Mouse (Mus musculus) olfactory bulb, adult 2 months (tissue): ENCODE data around the gene Phf5a. TPM values are rescaled to one million over a fixed set of nuclear protein-coding genes. Genes with fewer than 3 reads are reported as not detected.

Experiments used
- H3K27ac ChIP-seq: fragments of 200-500 bp; 2 replicates; pipeline ENCODE4 v1.5.1; 2012; ENCODE audit warnings: low read depth, low read length; ENCODE audit not compliant: insufficient read depth
- H3K4me1 ChIP-seq: fragments of 200-500 bp; 2 replicates; pipeline ENCODE4 v1.6.1; 2012; ENCODE audit warnings: low read length; ENCODE audit not compliant: control insufficient read depth, insufficient read depth
- H3K4me3 ChIP-seq: fragments of 200-500 bp; 2 replicates; pipeline ENCODE4 v1.5.1; 2012; ENCODE audit warnings: mild to moderate bottlenecking, low read depth, low read length, moderate library complexity; ENCODE audit not compliant: insufficient read depth
- CTCF ChIP-seq: fragments of 200-500 bp; IDR thresholded peaks from 2 replicates; pipeline ENCODE4 v1.5.1; 2012; ENCODE audit warnings: low read depth, mild to moderate bottlenecking, low read length, moderate library complexity; ENCODE audit not compliant: insufficient read depth
- POLR2A ChIP-seq: fragments of 200-500 bp; IDR thresholded peaks from 2 replicates; pipeline ENCODE4 v1.6.1; 2012; ENCODE audit warnings: mild to moderate bottlenecking, low read depth, low read length, moderate library complexity; ENCODE audit not compliant: insufficient read depth
- WGBS: fragments of 180-500 bp; shearing (Covaris S2); methylation state at CpG from one replicate; pipeline ENCODE4 v1.1.7; 2018; 5-methylcytosine and 5-hydroxymethylcytosine counted together
- polyA plus RNA-seq: library from polyadenylated mRNA; stranded (reverse); fragments of >200 nt; gene quantifications from 2 replicates; pipeline ENCODE4 v1.2.4, GENCODE M21; 2012; ENCODE audit warnings: low replicate concordance; ENCODE audit not compliant: missing spikeins, insufficient read depth, insufficient read length

The Phf5a gene
- polyA plus RNA-seq, 1 experiment: not detected

- no peak for TF ChIP-seq CTCF
- no peak for TF ChIP-seq POLR2A
- no peak overlapping the region for H3K27ac ChIP-seq
Measured at GRCm38 (mm10) chr15:81835007-81835880, 36.5 kb downstream of the Phf5a start.

GRCm38 (mm10) chr15:81834171-81834841 is 37.4 kb downstream of the Phf5a start:
- TF ChIP-seq CTCF: no peak
- TF ChIP-seq POLR2A: no peak
- WGBS: 75% methylated on average over 3 of the region's 3 CpGs
- Histone ChIP-seq H3K4me3 (no peak overlapping the region), H3K4me1 (peaks cover 32% of the 10 kb centered on the region), H3K27ac (no peak overlapping the region)

More at GRCm38 (mm10) chr15:81835007-81835880, 36.5 kb downstream of the Phf5a start:
- WGBS: 80% methylated on average over 10 of the region's 10 CpGs
- Histone ChIP-seq H3K4me1 (peaks cover 36% of the 10 kb centered on the region), H3K4me3 (no peak overlapping the region)

DNA sequence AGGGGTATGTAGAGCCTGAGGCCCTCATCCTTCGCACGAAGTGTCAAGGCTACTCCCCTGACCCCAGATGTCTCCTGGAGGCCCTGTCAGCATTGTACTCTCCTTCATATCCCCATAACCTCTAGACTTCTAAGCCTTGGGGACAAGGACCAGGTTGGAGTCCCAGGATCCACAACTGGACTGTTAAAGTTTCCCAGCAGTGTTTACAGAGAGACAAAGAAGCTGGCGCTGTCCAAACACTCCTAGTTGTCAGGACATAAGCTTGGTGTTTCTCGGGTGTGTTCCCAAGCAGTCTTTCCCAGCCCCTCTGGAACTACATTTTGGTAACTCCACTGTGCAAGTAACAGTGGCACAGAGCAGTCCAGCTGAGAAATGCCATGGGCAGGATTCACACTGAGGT is 38.2 kb downstream of the Phf5a start:
- Histone ChIP-seq H3K4me1 (peaks cover 29% of the 10 kb centered on the region), H3K4me3 (no peak overlapping the region), H3K27ac (no peak overlapping the region)
- TF ChIP-seq CTCF (no peak), POLR2A (no peak)
- 86% methylated on average over 4 of the region's 4 CpGs for WGBS

DNA sequence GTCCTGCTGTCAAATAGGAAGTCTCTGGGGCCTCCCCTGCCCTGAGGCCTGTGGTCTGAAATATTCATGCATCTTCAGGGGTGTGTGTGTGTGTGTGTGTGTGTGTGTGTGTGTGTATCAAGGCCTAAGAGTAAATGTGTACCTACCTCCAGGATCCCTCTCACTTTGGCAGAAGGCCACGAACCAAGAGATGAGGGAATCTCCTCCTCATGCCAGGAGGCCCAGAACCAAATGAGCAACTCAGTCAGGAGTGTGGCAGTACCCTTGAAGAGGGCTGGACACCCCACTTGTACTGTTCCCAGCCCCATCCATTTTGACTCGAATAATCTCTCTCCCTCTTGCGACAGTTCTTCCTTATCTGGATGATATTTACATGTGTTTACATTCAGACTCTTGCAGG is 39.5 kb downstream of the Phf5a start:
- H3K4me3 ChIP-seq: no peak overlapping the region
- 87% methylated on average over 3 of the region's 3 CpGs for WGBS
- TF ChIP-seq CTCF (no peak), POLR2A (no peak)
- H3K27ac ChIP-seq: no peak overlapping the region
- H3K4me1 ChIP-seq: peaks cover 29% of the 10 kb centered on the region

- TF ChIP-seq CTCF (peak; percentile 75), POLR2A (no peak)
- 18% methylated on average over 24 of the region's 24 CpGs for WGBS
- no peak overlapping the region for H3K4me3 ChIP-seq
- peak overlapping the region; percentile 47 for H3K27ac ChIP-seq
- H3K4me1 ChIP-seq: peaks cover 20% of the 10 kb centered on the region
Measured at GRCm38 (mm10) chr15:81831136-81831825, 40.4 kb downstream of the Phf5a start.

DNA sequence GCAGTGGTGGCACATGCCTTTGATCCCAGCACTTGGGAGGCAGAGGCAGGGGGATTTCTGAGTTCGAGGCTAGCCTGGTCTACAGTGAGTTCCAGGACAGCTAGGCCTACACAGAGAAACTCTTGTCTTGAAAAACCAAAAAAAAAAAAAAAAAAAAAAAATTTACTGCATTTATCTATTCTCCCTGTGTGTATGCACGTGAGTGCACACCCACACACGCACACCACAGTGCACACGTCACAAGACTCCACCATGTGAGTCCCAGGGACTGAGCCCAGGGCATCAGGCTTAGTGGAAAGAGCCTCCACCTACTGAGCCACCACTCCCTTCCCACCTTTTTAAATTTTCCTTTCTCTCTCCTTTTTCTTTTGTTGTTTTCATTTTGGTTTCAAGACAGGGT is 41.2 kb downstream of the Phf5a start:
- H3K4me3 ChIP-seq: no peak overlapping the region
- H3K27ac ChIP-seq: no peak overlapping the region
- WGBS: 62% methylated on average over 4 of the region's 4 CpGs
- TF ChIP-seq CTCF: no peak
- TF ChIP-seq POLR2A: no peak
- H3K4me1 ChIP-seq: peaks cover 13% of the 10 kb centered on the region

- WGBS: 58% methylated on average over 2 of the region's 2 CpGs
Measured at GRCm38 (mm10) chr15:81829208-81829580, 42.5 kb downstream of the Phf5a start.

DNA sequence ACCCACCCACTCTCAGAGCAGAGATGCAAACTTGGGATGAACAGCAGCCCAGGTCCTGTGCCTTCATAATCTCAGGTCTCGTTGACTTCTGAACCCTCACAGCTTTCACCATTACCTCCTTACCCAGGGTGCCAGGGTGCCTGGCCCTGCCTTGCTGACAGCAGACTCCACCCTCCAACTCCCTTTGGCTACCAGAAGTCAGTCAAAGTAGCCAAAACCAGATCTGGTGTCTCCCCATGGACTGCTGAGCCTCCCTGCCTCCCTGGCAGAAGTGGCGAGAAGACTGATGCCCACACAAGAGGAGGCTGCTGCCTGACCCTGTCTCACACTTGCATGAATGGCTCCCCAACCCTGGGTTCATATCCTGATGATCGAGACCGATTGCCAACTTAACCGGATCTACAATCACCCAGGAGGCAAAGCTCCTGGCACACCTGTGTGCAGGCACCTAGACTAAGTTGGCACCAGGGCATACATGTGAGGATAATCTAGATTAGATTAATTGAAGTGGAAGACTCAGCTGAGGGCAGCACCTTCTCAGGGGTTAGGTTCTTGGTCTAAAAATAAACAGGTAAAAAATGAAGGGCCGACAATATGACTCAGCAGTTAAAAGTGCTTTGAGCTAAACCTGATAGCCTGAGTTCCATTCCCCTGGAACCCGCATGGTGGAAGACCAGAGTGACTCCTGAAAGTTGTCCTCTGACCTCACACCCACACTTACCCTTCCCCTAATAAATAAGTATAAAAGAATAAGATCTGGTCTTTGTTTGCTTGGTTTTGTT is 43.1 kb downstream of the Phf5a start:
- TF ChIP-seq CTCF: no peak
- no peak for TF ChIP-seq POLR2A
- H3K4me1 ChIP-seq: peaks cover 7% of the 10 kb centered on the region
- no peak overlapping the region for H3K27ac ChIP-seq
- 82% methylated on average over 7 of the region's 7 CpGs for WGBS
- no peak overlapping the region for H3K4me3 ChIP-seq

More at GRCm38 (mm10) chr15:81829208-81829580, 42.5 kb downstream of the Phf5a start:
- Histone ChIP-seq H3K4me3 (no peak overlapping the region), H3K4me1 (peaks cover 7% of the 10 kb centered on the region), H3K27ac (no peak overlapping the region)
- TF ChIP-seq CTCF (no peak), POLR2A (no peak)

DNA sequence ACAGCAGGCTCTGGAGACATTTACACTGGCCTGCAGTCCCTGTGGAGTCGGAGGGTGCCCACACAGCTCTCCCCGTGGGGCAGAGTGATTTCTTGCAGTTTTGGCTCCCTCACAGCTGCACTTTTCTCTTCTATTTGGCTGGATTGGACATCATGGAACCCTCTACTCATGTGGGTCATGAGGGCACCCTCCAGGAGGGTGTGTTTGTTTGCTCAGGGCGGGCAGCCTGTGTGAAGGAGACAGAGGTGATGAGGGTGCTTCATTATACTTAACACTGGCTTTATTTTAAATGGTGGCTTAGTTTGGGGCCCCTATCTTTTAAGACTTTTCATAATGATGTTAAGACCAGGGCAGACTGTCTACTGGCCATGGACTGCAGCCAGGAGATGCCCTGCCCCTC is 46.9 kb downstream of the Phf5a start:
- TF ChIP-seq CTCF (no peak), POLR2A (no peak)
- H3K4me3 ChIP-seq: no peak overlapping the region
- H3K4me1 ChIP-seq: no peaks in the 10 kb centered on the region
- WGBS: 73% methylated on average over 3 of the region's 3 CpGs
- H3K27ac ChIP-seq: no peak overlapping the region
